Mouse (Mus musculus): Measurements from ENCODE around the gene Mboat7. TPM values are rescaled to one million over a fixed set of nuclear protein-coding genes. Genes with fewer than 3 reads are reported as not detected.
A peak's percentile ranks its signal among the peaks of the same experiment; 100 is the strongest.
"Not testable (repeated sequence)": the region's sequence is repeated elsewhere in the genome, so short reads cannot be mapped to it uniquely, and the experiment has no call there.

Gene Mboat7
- total and polyA plus RNA-seq, 3 experiments = 18.4 to 41.2 (median 21.7) TPM

- dilution Hi-C loops (cut with MboI; ENCODE audit: extremely low pct_ligation_motif_present, extremely low pct_unique_long_range_greater_than_20kb, low sequenced_read_pairs) = no loop called here
These were observed 5.1 kb upstream of the Mboat7 start for GRCm38 (mm10) chr7:3698471-3698870.

GRCm38 (mm10) chr7:3694949-3695305 lies 1.6 kb upstream of the Mboat7 start:
- Histone ChIP-seq H3K9ac (ENCODE audit: insufficient read depth, low read depth) (peak overlapping the region; percentile 93), H3K36me3 (replicated peaks in 1 of 2; ENCODE audit: control insufficient read depth in 1 of 2, insufficient read depth in 1 of 2, low read length in 1 of 2) (peaks cover 16 to 52% of the 10 kb centered on the region in 2 experiments), H3K4me2 (ENCODE audit: insufficient read depth, low read depth, poor library complexity, severe bottlenecking) (peak overlapping the region; percentile 83), H3K4me3 (replicated peaks in 1 of 3; ENCODE audit: low read depth in 2 of 3, low read length in 2 of 3, poor library complexity in 1 of 3) (peak overlapping the region; percentile 66 to 100 (median 77)), H3K79me2 (replicated peaks; ENCODE audit: control insufficient read depth, extremely low read depth, insufficient read depth, poor library complexity, severe bottlenecking) (peaks cover 13% of the 10 kb centered on the region), H3K4me1 (ENCODE audit: control insufficient read depth in 1 of 2, insufficient read depth in 2 of 2) (peaks cover 0 to 33% of the 10 kb centered on the region in 2 experiments; a peak in 3 of 4 replicates)
- DNase-seq (ENCODE audit: extremely low read depth); H3K9me3 ChIP-seq (replicated peaks; ENCODE audit: low read length); dilution Hi-C loops (cut with MboI; ENCODE audit: extremely low pct_ligation_motif_present, extremely low pct_unique_long_range_greater_than_20kb, low sequenced_read_pairs); H3K27ac ChIP-seq (ENCODE audit: insufficient read depth, low read depth); in situ Hi-C loops (cut with MboI; ENCODE audit: low pct_ligation_motif_present, low pct_unique_long_range_greater_than_20kb, low sequenced_read_pairs); H3K27me3 ChIP-seq (replicated peaks): not testable (repeated sequence)

More at GRCm38 (mm10) chr7:3698471-3698870, 5.1 kb upstream of the Mboat7 start:
- H3K36me3 ChIP-seq (replicated peaks in 1 of 2; ENCODE audit: control insufficient read depth in 1 of 2, insufficient read depth in 1 of 2, low read length in 1 of 2) = peaks cover 27 to 52% of the 10 kb centered on the region in 2 experiments
- H3K27me3 ChIP-seq (replicated peaks) = no peaks in the 10 kb centered on the region
- H3K79me2 ChIP-seq (replicated peaks; ENCODE audit: control insufficient read depth, extremely low read depth, insufficient read depth, poor library complexity, severe bottlenecking) = peaks cover 7% of the 10 kb centered on the region; the same call in 1 of the 2 replicates
- in situ Hi-C loops (cut with MboI; ENCODE audit: low pct_ligation_motif_present, low pct_unique_long_range_greater_than_20kb, low sequenced_read_pairs) = no loop called here
- H3K4me1 ChIP-seq (ENCODE audit: control insufficient read depth in 1 of 2, insufficient read depth in 2 of 2) = peaks cover 0 to 24% of the 10 kb centered on the region in 2 experiments; a peak in 2 of 4 replicates
- H3K4me3 ChIP-seq (replicated peaks in 1 of 3; ENCODE audit: low read depth in 2 of 3, low read length in 2 of 3, poor library complexity in 1 of 3) = no peak overlapping the region
- DNase-seq (ENCODE audit: extremely low read depth) = no peak
- no peak overlapping the region for H3K27ac ChIP-seq (ENCODE audit: insufficient read depth, low read depth)
- H3K4me2 ChIP-seq (ENCODE audit: insufficient read depth, low read depth, poor library complexity, severe bottlenecking) = no peak overlapping the region
- TF ChIP-seq EP300 (IDR thresholded peaks at IDR 0.05; ENCODE audit: low read length) (no peak), RCOR1 (conservative IDR thresholded peaks at IDR 0.05; ENCODE audit: low read depth, low read length) (no peak)
- H3K9ac ChIP-seq (ENCODE audit: insufficient read depth, low read depth) = no peak overlapping the region
- H3K9me3 ChIP-seq (replicated peaks; ENCODE audit: low read length) = no peaks in the 10 kb centered on the region

GRCm38 (mm10) chr7:3694076-3694948 lies 989 bp upstream of the Mboat7 start:
- Histone ChIP-seq H3K27me3 (replicated peaks) (no peaks in the 10 kb centered on the region), H3K36me3 (replicated peaks in 1 of 2; ENCODE audit: control insufficient read depth in 1 of 2, insufficient read depth in 1 of 2, low read length in 1 of 2) (peaks cover 12 to 53% of the 10 kb centered on the region in 2 experiments), H3K4me2 (ENCODE audit: insufficient read depth, low read depth, poor library complexity, severe bottlenecking) (peak overlapping the region; percentile 83), H3K4me1 (ENCODE audit: control insufficient read depth in 1 of 2, insufficient read depth in 2 of 2) (peaks cover 0 to 33% of the 10 kb centered on the region in 2 experiments; a peak in 3 of 4 replicates), H3K4me3 (replicated peaks in 1 of 3; ENCODE audit: low read depth in 2 of 3, low read length in 2 of 3, poor library complexity in 1 of 3) (peak overlapping the region; percentile 66 to 100 (median 77)), H3K9ac (ENCODE audit: insufficient read depth, low read depth) (peak overlapping the region; percentile 93), H3K79me2 (replicated peaks; ENCODE audit: control insufficient read depth, extremely low read depth, insufficient read depth, poor library complexity, severe bottlenecking) (peaks cover 13% of the 10 kb centered on the region), H3K9me3 (replicated peaks; ENCODE audit: low read length) (no peaks in the 10 kb centered on the region), H3K27ac (ENCODE audit: insufficient read depth, low read depth) (peak overlapping the region; percentile 89)
- in situ Hi-C loops (cut with MboI; ENCODE audit: low pct_ligation_motif_present, low pct_unique_long_range_greater_than_20kb, low sequenced_read_pairs) = no loop called here
- DNase-seq (ENCODE audit: extremely low read depth) = peak; percentile 95
- TF ChIP-seq ZNF384 (IDR thresholded peaks at IDR 0.05; ENCODE audit: low read depth, low read length) (no peak), CHD2 (IDR thresholded peaks at IDR 0.05; ENCODE audit: low read length) (no peak), ZC3H11A (IDR thresholded peaks at IDR 0.05; ENCODE audit: low read depth, low read length) (no peak), MAX (IDR thresholded peaks at IDR 0.05; ENCODE audit: low read length) (0 out of 2 replicates have a peak, but pooled peaks have one; percentile 2), MYC (IDR thresholded peaks at IDR 0.05; ENCODE audit: low read depth, low read length) (no peak), GABPA (IDR thresholded peaks at IDR 0.05; ENCODE audit: insufficient replicate concordance, low read depth, low read length) (no peak), BHLHE40 (IDR thresholded peaks at IDR 0.05; ENCODE audit: low read depth, low read length) (no peak), IRF4 (IDR thresholded peaks at IDR 0.05; ENCODE audit: low read depth, low read length) (0 out of 2 replicates have a peak, but pooled peaks have one; percentile 5), NELFE (IDR thresholded peaks at IDR 0.05; ENCODE audit: low read depth, low read length) (no peak), JUN (IDR thresholded peaks at IDR 0.05; ENCODE audit: insufficient read depth, low read depth, low read length) (no peak), USF1 (IDR thresholded peaks at IDR 0.05; ENCODE audit: low read depth, low read length) (no peak), SMC3 (IDR thresholded peaks at IDR 0.05; ENCODE audit: low read depth, low read length) (no peak), TBP (conservative IDR thresholded peaks at IDR 0.05; ENCODE audit: low read depth, low read length) (no peak), CHD1 (IDR thresholded peaks at IDR 0.05; ENCODE audit: low read depth, low read length) (no peak), MAZ (IDR thresholded peaks at IDR 0.05; ENCODE audit: low read depth, low read length) (no peak; the same call in 1 of the 2 replicates), ZMIZ1 (IDR thresholded peaks at IDR 0.05; ENCODE audit: low read depth, low read length) (no peak; the same call in 1 of the 2 replicates), RCOR1 (conservative IDR thresholded peaks at IDR 0.05; ENCODE audit: low read depth, low read length) (no peak), SIN3A (IDR thresholded peaks at IDR 0.05; ENCODE audit: low read length) (peak; percentile 79), CTCF (conservative IDR thresholded peaks at IDR 0.05 in 1 of 2, IDR thresholded peaks at IDR 0.05 in 1 of 2; ENCODE audit: low read depth in 2 of 2, low read length in 2 of 2) (no peak), E2F4 (IDR thresholded peaks at IDR 0.05; ENCODE audit: insufficient replicate concordance, low read depth, low read length) (peak; percentile 87; the same call in 1 of the 2 replicates)
- dilution Hi-C loops (cut with MboI; ENCODE audit: extremely low pct_ligation_motif_present, extremely low pct_unique_long_range_greater_than_20kb, low sequenced_read_pairs) = no loop called here
